Mouse (Mus musculus) embryonic stem cell, embryonic (primary cell): Measurements from ENCODE around the gene Med27.

ENCODE experiments used
- CTCF ChIA-PET, 4 experiments: fragments of 300-600 bp in 2 of 4; fragments of 350-600 bp in 2 of 4; sonication (Branson Sonifier 250); formaldehyde crosslinking; loops; one replicate each; lab custom pipeline; 2022; ENCODE audit warnings: inconsistent platforms in 2 of 4; lab: Charles Lee
- POLR2A ChIA-PET, 4 experiments: fragments of 300-600 bp in 2 of 4; fragments of 350-600 bp in 2 of 4; sonication (Branson Sonifier 250); formaldehyde crosslinking; loops; one replicate each; lab custom pipeline; 2022; ENCODE audit warnings: antibody characterized with exemption in 4 of 4, inconsistent platforms in 1 of 4; lab: Charles Lee

Med27 gene

GRCm38 (mm10) chr2:29572811-29573427 lies 226.3 kb downstream of the Med27 start:
- POLR2A ChIA-PET, result interaction anchor here in 2 of 4 experiments (0.9 to 2.0 kb wide), 4 partner anchors 7 to 20 kb away, joined by 3 to 7 read pairs (median 3); no protein-coding TSS in a partner anchor
- CTCF ChIA-PET, result interaction anchor here in 3 of 4 experiments (0.6 to 1.3 kb wide), 10 partner anchors 10 to 380 kb away, joined by 3 to 6 read pairs (median 3); no protein-coding TSS in a partner anchor

GRCm38 (mm10) chr2:29573591-29573990 lies 227.0 kb downstream of the Med27 start:
- ChIA-PET POLR2A (interaction anchor here in 3 of 4 experiments (0.6 to 2.0 kb wide), 6 partner anchors 8 to 392 kb away, joined by 3 to 7 read pairs (median 3); partner anchors contain the start of gene Sptan1 (in 1 of the 3)), CTCF (interaction anchor here in 2 of 4 experiments (0.6 to 1.3 kb wide), 5 partner anchors 9 to 379 kb away, joined by 3 to 6 read pairs (median 3); no protein-coding TSS in a partner anchor)

GRCm38 (mm10) chr2:29574187-29574586 lies 227.6 kb downstream of the Med27 start:
- POLR2A ChIA-PET, result interaction anchor here in 3 of 4 experiments (0.6 to 2.0 kb wide), 8 partner anchors 9 to 474 kb away, joined by 3 to 7 read pairs (median 3); partner anchors contain the start of genes Sptan1 (in 1 of the 3) and Wdr34 (in 1 of the 3)
- CTCF ChIA-PET, result interaction anchor here in 2 of 4 experiments (0.9 to 1.3 kb wide), 2 partner anchors 10 to 91 kb away, joined by 3 to 4 read pairs; no protein-coding TSS in a partner anchor
